Mouse (Mus musculus): ENCODE data around the gene Zfp804b. TPM values are rescaled to one million over a fixed set of nuclear protein-coding genes. Genes with fewer than 3 reads are reported as not detected.

Zfp804b gene
- polyA plus RNA-seq, 1 experiment = not detected

- no peaks in the 10 kb centered on the region for H3K36me3 ChIP-seq (ENCODE audit: control insufficient read depth, insufficient read depth, low read length, poor library complexity, severe bottlenecking)
- no peak for TF ChIP-seq POLR2A (IDR thresholded peaks at IDR 0.05; ENCODE audit: insufficient read depth, low read length)
- no peak for TF ChIP-seq EP300 (IDR thresholded peaks at IDR 0.05; ENCODE audit: insufficient read depth, low read depth, low read length)
- no peak for TF ChIP-seq CTCF (IDR thresholded peaks at IDR 0.05; ENCODE audit: low read depth, low read length)
- no peak overlapping the region for H3K4me3 ChIP-seq (ENCODE audit: low read depth, low read length)
- H3K9me3 ChIP-seq (replicated peaks; ENCODE audit: control insufficient read depth, insufficient read depth, low read length, poor library complexity, severe bottlenecking) = no peaks in the 10 kb centered on the region
- H3K27me3 ChIP-seq (ENCODE audit: control insufficient read depth, insufficient read depth, low read length, poor library complexity, severe bottlenecking) = no peaks in the 10 kb centered on the region
- H3K9ac ChIP-seq (ENCODE audit: low read depth, poor library complexity, severe bottlenecking) = no peak overlapping the region
- no peak overlapping the region for H3K27ac ChIP-seq (ENCODE audit: insufficient read depth, low read length)
- H3K4me1 ChIP-seq (ENCODE audit: control insufficient read depth, insufficient read depth, low read length) = no peaks in the 10 kb centered on the region
Measured at GRCm38 (mm10) chr5:7284336-7284735, 60.2 kb downstream of the Zfp804b start.

GRCm38 (mm10) chr5:7276659-7277455 lies 67.7 kb downstream of the Zfp804b start:
- no peak for TF ChIP-seq EP300 (IDR thresholded peaks at IDR 0.05; ENCODE audit: insufficient read depth, low read depth, low read length)
- no peak for TF ChIP-seq CTCF (IDR thresholded peaks at IDR 0.05; ENCODE audit: low read depth, low read length)
- no peak for TF ChIP-seq POLR2A (IDR thresholded peaks at IDR 0.05; ENCODE audit: insufficient read depth, low read length)
- Histone ChIP-seq H3K9me3 (replicated peaks; ENCODE audit: control insufficient read depth, insufficient read depth, low read length, poor library complexity, severe bottlenecking) (no peaks in the 10 kb centered on the region), H3K36me3 (ENCODE audit: control insufficient read depth, insufficient read depth, low read length, poor library complexity, severe bottlenecking) (no peaks in the 10 kb centered on the region), H3K4me3 (ENCODE audit: low read depth, low read length) (no peak overlapping the region), H3K27me3 (ENCODE audit: control insufficient read depth, insufficient read depth, low read length, poor library complexity, severe bottlenecking) (no peaks in the 10 kb centered on the region), H3K4me1 (ENCODE audit: control insufficient read depth, insufficient read depth, low read length) (no peaks in the 10 kb centered on the region), H3K9ac (ENCODE audit: low read depth, poor library complexity, severe bottlenecking) (no peak overlapping the region), H3K27ac (ENCODE audit: insufficient read depth, low read length) (no peak overlapping the region)

DNA sequence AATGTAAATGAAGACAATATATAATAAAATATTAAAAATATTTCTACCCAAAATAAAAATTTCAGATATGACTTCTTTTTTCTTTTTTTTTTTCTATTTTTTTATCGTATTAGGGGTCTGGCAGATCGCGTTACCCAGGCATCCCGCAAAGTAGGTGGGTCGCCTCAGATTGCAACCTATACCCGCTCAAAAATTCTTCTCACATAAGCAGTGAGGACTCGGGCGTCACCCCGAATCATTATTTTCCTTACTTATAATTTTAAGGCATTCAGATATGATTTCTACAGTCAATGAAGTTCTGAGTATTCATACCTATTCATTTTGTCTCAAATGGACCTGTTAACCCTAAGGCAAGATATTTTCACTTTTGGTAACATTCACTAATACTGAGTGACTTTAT lies 167.0 kb downstream of the Zfp804b start:
- Histone ChIP-seq H3K4me1 (ENCODE audit: control insufficient read depth, insufficient read depth, low read length) (no peaks in the 10 kb centered on the region), H3K9me3 (replicated peaks; ENCODE audit: control insufficient read depth, insufficient read depth, low read length, poor library complexity, severe bottlenecking) (no peaks in the 10 kb centered on the region), H3K27me3 (ENCODE audit: control insufficient read depth, insufficient read depth, low read length, poor library complexity, severe bottlenecking) (no peaks in the 10 kb centered on the region), H3K9ac (ENCODE audit: low read depth, poor library complexity, severe bottlenecking) (no peak overlapping the region), H3K36me3 (ENCODE audit: control insufficient read depth, insufficient read depth, low read length, poor library complexity, severe bottlenecking) (no peaks in the 10 kb centered on the region), H3K4me3 (ENCODE audit: low read depth, low read length) (no peak overlapping the region), H3K27ac (ENCODE audit: insufficient read depth, low read length) (no peak overlapping the region)
- no peak for TF ChIP-seq POLR2A (IDR thresholded peaks at IDR 0.05; ENCODE audit: insufficient read depth, low read length)
- no peak for TF ChIP-seq CTCF (IDR thresholded peaks at IDR 0.05; ENCODE audit: low read depth, low read length)
- no peak for TF ChIP-seq EP300 (IDR thresholded peaks at IDR 0.05; ENCODE audit: insufficient read depth, low read depth, low read length)

- Histone ChIP-seq H3K9ac (ENCODE audit: low read depth, poor library complexity, severe bottlenecking) (no peak overlapping the region), H3K4me3 (ENCODE audit: low read depth, low read length) (no peak overlapping the region), H3K27ac (ENCODE audit: insufficient read depth, low read length) (no peak overlapping the region), H3K4me1 (ENCODE audit: control insufficient read depth, insufficient read depth, low read length) (no peaks in the 10 kb centered on the region), H3K36me3 (ENCODE audit: control insufficient read depth, insufficient read depth, low read length, poor library complexity, severe bottlenecking) (no peaks in the 10 kb centered on the region), H3K27me3 (ENCODE audit: control insufficient read depth, insufficient read depth, low read length, poor library complexity, severe bottlenecking) (no peaks in the 10 kb centered on the region), H3K9me3 (replicated peaks; ENCODE audit: control insufficient read depth, insufficient read depth, low read length, poor library complexity, severe bottlenecking) (no peaks in the 10 kb centered on the region)
- TF ChIP-seq POLR2A (IDR thresholded peaks at IDR 0.05; ENCODE audit: insufficient read depth, low read length) (no peak), CTCF (IDR thresholded peaks at IDR 0.05; ENCODE audit: low read depth, low read length) (no peak), EP300 (IDR thresholded peaks at IDR 0.05; ENCODE audit: insufficient read depth, low read depth, low read length) (no peak)
Measured at GRCm38 (mm10) chr5:7139658-7140057, 204.9 kb downstream of the Zfp804b start.

DNA sequence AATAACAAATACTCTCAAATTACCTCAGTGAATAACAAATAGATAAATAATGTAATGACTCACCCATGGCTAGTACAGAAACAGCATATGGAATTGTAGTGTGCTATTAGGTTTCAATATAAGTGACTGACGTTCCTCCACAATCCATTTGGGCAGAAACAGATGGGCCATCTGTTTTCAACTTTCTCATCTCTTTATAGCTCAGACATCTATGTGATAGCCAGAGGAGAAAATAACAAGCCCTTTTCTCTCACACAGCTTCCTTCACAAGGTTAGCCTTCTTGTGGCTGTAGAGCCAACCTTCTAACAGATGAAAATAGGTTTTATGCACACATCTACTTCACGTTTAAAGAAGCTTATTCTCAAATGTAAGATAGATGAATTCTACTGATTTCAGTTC lies 242.2 kb downstream of the Zfp804b start:
- H3K27ac ChIP-seq (ENCODE audit: insufficient read depth, low read length) = no peak overlapping the region
- no peaks in the 10 kb centered on the region for H3K4me1 ChIP-seq (ENCODE audit: control insufficient read depth, insufficient read depth, low read length)
- no peaks in the 10 kb centered on the region for H3K9me3 ChIP-seq (replicated peaks; ENCODE audit: control insufficient read depth, insufficient read depth, low read length, poor library complexity, severe bottlenecking)
- no peak overlapping the region for H3K4me3 ChIP-seq (ENCODE audit: low read depth, low read length)
- no peaks in the 10 kb centered on the region for H3K36me3 ChIP-seq (ENCODE audit: control insufficient read depth, insufficient read depth, low read length, poor library complexity, severe bottlenecking)
- TF ChIP-seq EP300 (IDR thresholded peaks at IDR 0.05; ENCODE audit: insufficient read depth, low read depth, low read length) (no peak), POLR2A (IDR thresholded peaks at IDR 0.05; ENCODE audit: insufficient read depth, low read length) (no peak), CTCF (IDR thresholded peaks at IDR 0.05; ENCODE audit: low read depth, low read length) (no peak)
- H3K9ac ChIP-seq (ENCODE audit: low read depth, poor library complexity, severe bottlenecking) = no peak overlapping the region
- H3K27me3 ChIP-seq (ENCODE audit: control insufficient read depth, insufficient read depth, low read length, poor library complexity, severe bottlenecking) = no peaks in the 10 kb centered on the region; the same call in 1 of the 2 replicates

- no peaks in the 10 kb centered on the region for H3K36me3 ChIP-seq (ENCODE audit: control insufficient read depth, insufficient read depth, low read length, poor library complexity, severe bottlenecking)
- H3K27ac ChIP-seq (ENCODE audit: insufficient read depth, low read length) = no peak overlapping the region
- TF ChIP-seq CTCF (IDR thresholded peaks at IDR 0.05; ENCODE audit: low read depth, low read length) (no peak), EP300 (IDR thresholded peaks at IDR 0.05; ENCODE audit: insufficient read depth, low read depth, low read length) (no peak), POLR2A (IDR thresholded peaks at IDR 0.05; ENCODE audit: insufficient read depth, low read length) (no peak)
- H3K4me1 ChIP-seq (ENCODE audit: control insufficient read depth, insufficient read depth, low read length) = no peaks in the 10 kb centered on the region
- no peaks in the 10 kb centered on the region for H3K27me3 ChIP-seq (ENCODE audit: control insufficient read depth, insufficient read depth, low read length, poor library complexity, severe bottlenecking)
- H3K9ac ChIP-seq (ENCODE audit: low read depth, poor library complexity, severe bottlenecking) = no peak overlapping the region
- H3K9me3 ChIP-seq (replicated peaks; ENCODE audit: control insufficient read depth, insufficient read depth, low read length, poor library complexity, severe bottlenecking) = no peaks in the 10 kb centered on the region
- H3K4me3 ChIP-seq (ENCODE audit: low read depth, low read length) = no peak overlapping the region
Measured at GRCm38 (mm10) chr5:7073936-7074631, 270.5 kb downstream of the Zfp804b start.
